Mouse (Mus musculus): ENCODE results near the gene Xcl1. TPM values are rescaled to one million over a fixed set of nuclear protein-coding genes. Genes with fewer than 3 reads are reported as not detected.

The Xcl1 gene
- polyA plus RNA-seq, 1 experiment = not detected

DNA sequence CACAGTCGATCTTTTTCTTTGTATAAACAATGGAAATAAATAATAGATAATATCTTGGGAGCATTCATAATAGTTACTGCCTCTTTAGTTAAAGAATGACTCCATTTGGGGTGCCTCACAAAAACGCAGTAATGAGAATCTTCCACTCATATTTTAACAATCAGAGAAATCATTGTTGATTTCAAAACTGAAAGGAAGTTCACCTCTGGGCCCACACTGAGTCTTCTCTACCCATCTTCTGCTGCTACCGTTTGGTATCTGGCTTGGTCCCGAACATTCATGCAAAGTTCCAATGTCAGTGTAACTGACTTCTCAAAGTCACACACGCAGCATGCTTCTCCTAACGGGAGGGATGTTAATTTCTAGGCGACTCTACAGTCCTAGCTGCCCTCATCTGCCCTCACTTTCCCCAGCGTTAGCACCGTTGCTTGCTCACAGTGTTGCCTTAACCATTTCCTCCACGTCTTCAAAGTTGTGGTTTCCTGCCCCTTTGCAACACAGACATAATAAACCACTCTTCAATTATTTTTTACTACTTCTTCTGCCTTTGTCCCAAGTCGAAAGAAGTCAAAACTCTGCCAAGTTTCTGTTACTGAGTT, 24.6 kb upstream of the Xcl1 start:
- Histone ChIP-seq H3K36me3 (replicated peaks; ENCODE audit: low read length) (no peaks in the 10 kb centered on the region), H3K27me3 (replicated peaks) (no peaks in the 10 kb centered on the region), H3K9me3 (no peaks in the 10 kb centered on the region), H3K4me3 (replicated peaks) (peak overlapping the region; percentile 89), H3K4me1 (peaks cover 36% of the 10 kb centered on the region)
- TF ChIP-seq FLI1 (IDR thresholded peaks at IDR 0.05; ENCODE audit: low read length) = no peak
- no peak for TF ChIP-seq GATA1 (IDR thresholded peaks at IDR 0.05; ENCODE audit: borderline replicate concordance, low read length)

DNA sequence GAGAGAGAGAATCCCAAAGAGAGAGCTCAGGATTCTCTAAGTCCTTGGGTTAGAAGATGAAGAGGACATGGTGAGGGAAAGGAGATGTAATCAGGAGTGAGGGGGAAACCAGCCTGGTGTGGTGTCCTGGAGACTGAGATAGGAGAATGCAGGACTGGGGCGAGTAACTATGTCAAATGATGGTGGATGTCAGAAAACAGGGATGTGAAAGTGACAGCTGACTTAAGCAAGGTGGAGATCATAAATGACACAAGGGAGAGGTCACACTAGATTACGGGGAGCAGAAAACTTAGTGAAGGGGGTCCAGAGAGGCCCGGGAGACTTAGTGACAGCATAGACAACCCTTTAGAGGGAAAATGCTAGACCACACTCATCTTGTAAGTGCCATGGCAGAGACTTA, 23.8 kb upstream of the Xcl1 start:
- Histone ChIP-seq H3K9me3 (no peaks in the 10 kb centered on the region), H3K27me3 (replicated peaks) (no peaks in the 10 kb centered on the region), H3K4me3 (replicated peaks) (no peak overlapping the region), H3K4me1 (peaks cover 36% of the 10 kb centered on the region), H3K36me3 (replicated peaks; ENCODE audit: low read length) (no peaks in the 10 kb centered on the region)
- no peak for TF ChIP-seq GATA1 (IDR thresholded peaks at IDR 0.05; ENCODE audit: borderline replicate concordance, low read length)

DNA sequence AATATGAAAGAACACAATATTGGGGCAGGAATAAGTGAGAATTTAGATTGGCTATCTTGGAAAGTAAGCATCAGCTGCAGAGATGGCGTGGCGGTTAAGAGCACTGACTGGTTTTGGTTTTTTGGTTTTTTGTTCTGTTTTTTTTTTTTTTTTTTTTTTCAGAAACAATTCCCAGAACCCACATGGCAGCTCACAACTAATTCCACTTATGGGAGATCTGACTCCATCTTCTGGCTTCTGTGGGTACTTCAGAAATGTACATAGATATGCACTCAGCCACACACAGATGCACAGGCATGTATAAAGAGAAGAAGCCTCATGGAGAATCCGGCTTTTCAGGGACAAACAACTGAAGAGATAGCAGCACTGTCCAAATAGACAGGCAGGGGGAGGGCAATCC, 22.6 kb upstream of the Xcl1 start:
- H3K4me1 ChIP-seq = peaks cover 36% of the 10 kb centered on the region

DNA sequence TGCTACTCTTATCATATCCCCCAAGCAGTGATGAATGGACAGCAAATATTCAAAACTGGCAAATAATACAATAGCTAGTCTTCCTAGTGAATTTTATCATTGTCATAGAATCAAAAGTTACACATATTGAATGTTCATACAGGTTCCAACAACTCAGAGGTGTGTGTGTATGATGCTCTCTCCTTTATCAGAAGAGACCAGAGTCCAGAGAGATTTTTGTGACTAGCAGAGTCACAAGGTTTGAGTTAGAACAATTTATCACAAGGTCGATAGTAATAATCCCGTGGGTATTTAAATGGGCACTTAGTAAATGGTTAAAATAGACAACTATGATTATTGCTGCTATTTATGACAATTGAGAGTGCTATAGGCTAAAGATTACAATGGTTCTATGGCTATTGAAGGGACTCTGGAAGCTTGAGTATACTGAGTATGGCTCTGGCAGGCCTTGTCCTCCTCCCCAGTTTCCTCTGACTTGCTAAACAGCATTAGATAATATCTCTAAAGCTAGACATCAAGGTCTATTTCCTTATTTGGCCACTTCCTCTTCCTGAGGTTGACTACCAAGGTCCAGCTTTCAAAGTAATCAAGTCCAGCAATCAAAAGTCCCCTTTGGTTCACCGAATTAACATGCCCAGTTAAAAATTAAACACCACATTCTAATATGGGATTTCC, 21.5 kb upstream of the Xcl1 start:
- H3K4me1 ChIP-seq = peaks cover 36% of the 10 kb centered on the region
- TF ChIP-seq FLI1 (IDR thresholded peaks at IDR 0.05; ENCODE audit: low read length) = no peak
- no peak for TF ChIP-seq GATA1 (IDR thresholded peaks at IDR 0.05; ENCODE audit: borderline replicate concordance, low read length)

More for the DNA sequence above, 22.6 kb upstream of the Xcl1 start:
- no peaks in the 10 kb centered on the region for H3K9me3 ChIP-seq
- TF ChIP-seq GATA1 (IDR thresholded peaks at IDR 0.05; ENCODE audit: borderline replicate concordance, low read length) (no peak), FLI1 (IDR thresholded peaks at IDR 0.05; ENCODE audit: low read length) (no peak)
- H3K36me3 ChIP-seq (replicated peaks; ENCODE audit: low read length) = no peaks in the 10 kb centered on the region
- no peak overlapping the region for H3K4me3 ChIP-seq (replicated peaks)
- H3K27me3 ChIP-seq (replicated peaks) = no peaks in the 10 kb centered on the region

DNA sequence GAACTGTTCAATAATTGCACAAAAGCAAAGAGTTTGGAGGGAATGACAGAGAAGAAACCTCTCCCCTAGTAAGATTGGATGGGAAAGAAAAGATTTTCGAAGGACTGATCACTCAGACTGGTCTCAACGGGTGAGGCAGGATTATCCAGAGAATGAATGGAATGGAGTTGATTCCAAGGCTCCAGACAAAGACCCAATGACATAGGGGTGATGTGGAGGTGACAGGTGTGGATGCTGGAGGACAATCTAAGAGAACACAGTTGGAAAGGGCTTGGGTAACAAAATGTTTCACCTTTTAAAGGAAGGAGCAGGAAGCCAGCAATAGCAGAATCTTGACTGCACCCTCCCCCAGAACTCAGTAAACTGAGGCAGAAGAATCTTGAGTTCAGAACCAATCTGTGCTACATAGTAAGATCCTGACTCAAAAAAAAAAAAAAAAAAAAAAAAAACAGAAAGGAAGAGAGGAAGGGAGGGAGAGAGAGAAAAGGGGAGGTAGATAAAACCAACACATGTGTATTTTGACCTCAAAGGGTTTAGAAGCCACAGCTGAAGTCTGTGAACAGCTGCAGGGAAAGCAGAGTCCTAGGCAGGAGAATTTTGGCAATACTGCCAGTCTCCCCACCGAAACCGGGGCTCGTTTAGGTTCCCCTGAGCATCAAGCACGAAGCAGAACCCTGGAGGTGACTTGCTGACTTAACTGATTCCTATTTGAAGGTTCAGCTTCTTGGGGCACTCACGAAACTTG, 20.3 kb upstream of the Xcl1 start:
- Histone ChIP-seq H3K4me3 (replicated peaks) (no peak overlapping the region), H3K36me3 (replicated peaks; ENCODE audit: low read length) (no peaks in the 10 kb centered on the region), H3K27me3 (replicated peaks) (no peaks in the 10 kb centered on the region), H3K4me1 (peaks cover 31% of the 10 kb centered on the region), H3K9me3 (no peaks in the 10 kb centered on the region)
- no peak for TF ChIP-seq GATA1 (IDR thresholded peaks at IDR 0.05; ENCODE audit: borderline replicate concordance, low read length)
- no peak for TF ChIP-seq FLI1 (IDR thresholded peaks at IDR 0.05; ENCODE audit: low read length)

More for the DNA sequence above, 21.5 kb upstream of the Xcl1 start:
- no peaks in the 10 kb centered on the region for H3K9me3 ChIP-seq
- no peaks in the 10 kb centered on the region for H3K27me3 ChIP-seq (replicated peaks)
- H3K36me3 ChIP-seq (replicated peaks; ENCODE audit: low read length) = no peaks in the 10 kb centered on the region
- H3K4me3 ChIP-seq (replicated peaks) = no peak overlapping the region

DNA sequence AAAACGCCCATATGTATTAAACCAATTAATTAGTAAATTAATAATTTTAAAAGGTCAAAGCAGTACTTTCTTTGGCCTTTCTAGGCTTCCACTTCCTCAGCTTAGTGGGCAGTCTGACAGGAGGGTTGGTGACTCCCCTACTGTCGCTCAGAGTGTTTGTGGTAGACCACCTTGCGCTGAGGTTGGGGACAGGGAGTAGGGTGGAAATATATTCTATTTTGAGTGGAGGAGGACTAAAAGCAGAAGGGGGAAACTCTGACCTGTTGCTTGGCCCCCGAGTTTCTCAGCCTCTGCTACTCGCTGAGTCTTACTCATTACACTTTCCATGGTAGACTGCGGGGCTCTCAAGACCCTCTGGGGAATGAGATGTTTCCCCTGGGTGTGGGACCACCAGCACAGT, 18.2 kb upstream of the Xcl1 start:
- Histone ChIP-seq H3K4me3 (replicated peaks) (no peak overlapping the region), H3K36me3 (replicated peaks; ENCODE audit: low read length) (no peaks in the 10 kb centered on the region), H3K4me1 (peaks cover 15% of the 10 kb centered on the region; the same call in 1 of the 2 replicates), H3K27me3 (replicated peaks) (no peaks in the 10 kb centered on the region), H3K9me3 (no peaks in the 10 kb centered on the region)
- TF ChIP-seq GATA1 (IDR thresholded peaks at IDR 0.05; ENCODE audit: borderline replicate concordance, low read length) (no peak), FLI1 (IDR thresholded peaks at IDR 0.05; ENCODE audit: low read length) (no peak)

DNA sequence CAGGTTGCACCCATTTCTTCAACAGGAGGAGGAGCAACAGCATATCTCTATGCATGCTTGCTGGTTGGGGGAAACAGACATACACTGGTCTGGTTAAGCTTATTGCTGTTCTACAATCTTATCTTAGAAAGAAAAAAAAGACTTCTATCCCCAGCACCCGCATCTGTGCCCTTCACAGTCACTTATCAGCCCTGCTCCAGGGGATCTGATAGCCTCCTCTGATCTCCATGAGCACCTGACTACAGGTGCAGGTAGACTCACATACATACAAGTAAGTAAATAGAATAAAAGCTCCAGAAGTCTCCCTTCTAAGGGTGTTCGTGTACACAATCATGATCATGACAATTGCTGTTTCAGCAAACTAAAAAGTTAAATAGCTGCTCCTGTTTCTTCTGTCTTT, 733 bp upstream of the Xcl1 start:
- Histone ChIP-seq H3K36me3 (replicated peaks; ENCODE audit: low read length) (no peaks in the 10 kb centered on the region), H3K9me3 (no peaks in the 10 kb centered on the region), H3K4me1 (peaks cover 5% of the 10 kb centered on the region), H3K27me3 (replicated peaks) (no peaks in the 10 kb centered on the region), H3K4me3 (replicated peaks) (no peak overlapping the region)
- no peak for TF ChIP-seq GATA1 (IDR thresholded peaks at IDR 0.05; ENCODE audit: borderline replicate concordance, low read length)
- no peak for TF ChIP-seq FLI1 (IDR thresholded peaks at IDR 0.05; ENCODE audit: low read length)

DNA sequence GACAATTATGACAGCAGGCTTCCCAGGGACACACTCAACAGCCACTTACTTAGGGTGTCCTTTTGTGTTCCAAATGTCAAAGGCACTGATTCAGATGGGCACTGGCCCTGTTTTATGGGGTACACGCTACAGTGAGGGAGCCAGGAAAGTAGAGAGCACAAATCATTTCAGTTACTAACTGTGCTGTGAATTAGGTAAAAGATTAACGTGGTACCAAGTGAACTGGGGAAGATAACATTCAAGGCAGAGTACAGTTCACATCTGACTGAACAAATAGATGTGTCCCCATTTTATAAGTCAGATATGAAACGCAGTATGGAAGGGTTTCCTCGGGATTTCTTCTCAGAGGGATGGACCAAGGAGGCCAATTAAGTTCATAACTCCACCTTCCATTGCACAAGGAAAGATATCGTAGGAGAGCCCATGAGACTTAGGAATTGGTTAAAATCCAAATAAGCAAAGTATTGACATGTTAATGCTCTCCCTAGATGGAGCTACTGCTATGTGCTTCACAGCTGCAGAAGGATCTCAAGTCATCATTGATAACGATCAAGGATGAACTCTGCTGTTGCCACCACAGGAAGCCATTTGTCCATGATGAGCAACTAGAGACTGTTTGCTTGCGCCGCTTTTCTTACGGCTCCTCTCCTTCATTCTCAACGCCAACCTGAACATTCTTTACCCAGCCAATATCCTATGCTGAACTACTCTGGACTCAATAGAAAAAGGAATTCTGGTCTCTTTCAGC, 1.7 kb downstream of the Xcl1 start:
- Histone ChIP-seq H3K4me1 (peaks cover 5% of the 10 kb centered on the region), H3K36me3 (replicated peaks; ENCODE audit: low read length) (no peaks in the 10 kb centered on the region), H3K27me3 (replicated peaks) (peaks cover 1% of the 10 kb centered on the region), H3K9me3 (no peaks in the 10 kb centered on the region), H3K4me3 (replicated peaks) (no peak overlapping the region)
- TF ChIP-seq FLI1 (IDR thresholded peaks at IDR 0.05; ENCODE audit: low read length) = no peak
- TF ChIP-seq GATA1 (IDR thresholded peaks at IDR 0.05; ENCODE audit: borderline replicate concordance, low read length) = no peak

DNA sequence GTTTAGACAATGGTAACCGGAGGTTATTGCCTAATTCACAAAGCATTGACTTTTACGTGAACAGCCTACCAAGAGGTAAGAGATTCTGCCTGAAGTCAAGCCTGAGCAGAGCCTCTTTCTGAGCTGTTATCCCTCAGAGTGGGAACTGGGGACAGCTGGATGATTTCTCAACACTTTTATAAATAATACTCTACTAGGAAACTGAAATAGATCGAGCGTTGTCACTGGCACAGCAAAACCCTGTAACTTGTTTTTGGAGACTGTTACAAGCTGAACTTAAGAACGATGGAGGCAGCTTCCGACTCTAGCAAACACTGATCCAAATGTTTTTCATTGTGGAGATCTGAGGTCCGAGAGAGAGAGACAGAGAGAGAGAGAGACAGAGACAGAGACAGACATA, 4.2 kb downstream of the Xcl1 start:
- no peaks in the 10 kb centered on the region for H3K9me3 ChIP-seq
- H3K27me3 ChIP-seq (replicated peaks) = peaks cover 1% of the 10 kb centered on the region
- H3K4me3 ChIP-seq (replicated peaks) = no peak overlapping the region
- TF ChIP-seq FLI1 (IDR thresholded peaks at IDR 0.05; ENCODE audit: low read length) = no peak
- TF ChIP-seq GATA1 (IDR thresholded peaks at IDR 0.05; ENCODE audit: borderline replicate concordance, low read length) = no peak
- no peaks in the 10 kb centered on the region for H3K36me3 ChIP-seq (replicated peaks; ENCODE audit: low read length)
- H3K4me1 ChIP-seq = peaks cover 5% of the 10 kb centered on the region

Data from megakaryocyte, embryonic 14.5 days (primary cell).